Mouse (Mus musculus) testis, adult 2 months (tissue): Measurements from ENCODE around the gene Mrpl2. TPM values are rescaled to one million over a fixed set of nuclear protein-coding genes. Genes with fewer than 3 reads are reported as not detected.

Experiments used
- H3K27ac ChIP-seq: fragments of 200-500 bp; 2 replicates; pipeline ENCODE4 v1.5.1; 2012; ENCODE audit warnings: low read depth, low read length; ENCODE audit not compliant: control insufficient read depth, insufficient read depth
- H3K27me3 ChIP-seq: fragments of 200-500 bp; 2 replicates; pipeline ENCODE4 v1.6.1; 2012; ENCODE audit warnings: mild to moderate bottlenecking, low read length, moderate library complexity; ENCODE audit not compliant: control insufficient read depth, insufficient read depth
- H3K36me3 ChIP-seq: fragments of 200-500 bp; 2 replicates; pipeline ENCODE4 v1.6.1; 2012; ENCODE audit warnings: mild to moderate bottlenecking, low read length; ENCODE audit not compliant: control insufficient read depth, insufficient read depth
- H3K4me1 ChIP-seq: fragments of 200-500 bp; 2 replicates; pipeline ENCODE4 v1.6.1; 2012; ENCODE audit warnings: low read length; ENCODE audit not compliant: control insufficient read depth, insufficient read depth
- H3K4me3 ChIP-seq: fragments of 200-500 bp; 2 replicates; pipeline ENCODE4 v1.5.1; 2012; ENCODE audit warnings: low read depth, mild to moderate bottlenecking, low read length, moderate library complexity, mixed read lengths; ENCODE audit not compliant: control insufficient read depth
- CTCF ChIP-seq: fragments of 200-500 bp; IDR thresholded peaks from 2 replicates; pipeline ENCODE4 v1.5.1; 2012; ENCODE audit warnings: low read depth, mild to moderate bottlenecking, inconsistent platforms, low read length, moderate library complexity; ENCODE audit not compliant: control insufficient read depth, insufficient read depth, insufficient replicate concordance
- POLR2A ChIP-seq: fragments of 200-500 bp; IDR thresholded peaks from 2 replicates; pipeline ENCODE4 v1.6.1; 2012; ENCODE audit warnings: low read depth, mild to moderate bottlenecking, inconsistent platforms, low read length, moderate library complexity; ENCODE audit not compliant: control insufficient read depth
- polyA plus RNA-seq: library from polyadenylated mRNA; depleted of rRNA; stranded (reverse); fragments of >200 nt; gene quantifications from 2 replicates; pipeline ENCODE4 v1.2.3, GENCODE M21; 2012

Gene Mrpl2
- polyA plus RNA-seq, 1 experiment, result 25.5 TPM

DNA sequence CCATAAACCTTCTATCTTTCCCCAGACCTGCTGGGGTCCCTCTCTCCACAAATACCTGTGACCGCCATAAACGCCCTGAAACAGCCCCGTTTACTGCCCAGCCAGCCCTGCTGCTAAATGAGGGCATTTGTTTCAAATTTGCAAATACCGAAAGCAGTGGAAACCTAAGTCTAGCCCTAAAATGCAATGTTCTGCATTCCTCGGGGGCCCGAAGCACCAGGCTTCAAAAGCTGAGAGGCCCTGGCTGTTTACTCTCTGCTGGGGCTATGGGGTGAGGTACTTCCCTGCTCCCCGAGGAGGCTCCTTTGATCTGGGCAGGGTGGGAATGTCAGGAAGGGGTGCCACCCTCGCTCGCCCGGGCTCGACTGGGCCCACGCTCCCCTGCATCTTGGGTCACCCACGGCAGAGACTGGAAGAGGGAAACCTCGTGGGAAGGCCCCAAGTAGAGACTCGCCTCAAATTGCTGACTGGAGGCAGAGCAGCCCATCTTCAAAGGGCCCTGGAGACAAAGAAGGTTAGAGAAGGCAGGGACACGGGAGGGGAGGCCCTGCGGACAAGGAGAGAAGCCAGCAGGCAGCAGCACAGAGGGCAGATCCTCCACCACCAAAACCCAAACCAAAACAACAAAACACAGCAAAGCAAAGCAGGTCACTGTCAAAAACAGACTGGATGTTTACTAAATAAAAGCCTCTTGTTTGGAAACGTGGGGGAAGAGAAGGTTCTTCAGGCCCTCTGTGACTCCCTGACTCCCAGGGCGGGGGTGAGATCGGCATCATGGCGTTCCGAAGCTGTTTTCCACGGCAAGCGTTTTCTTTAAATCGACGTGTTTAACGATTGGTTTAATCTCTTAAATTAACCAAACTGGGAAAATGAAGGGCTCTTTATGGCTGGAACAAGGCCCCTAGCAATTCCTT, 27.0 kb upstream of the Mrpl2 start:
- TF ChIP-seq CTCF (no peak), POLR2A (no peak)
- H3K4me3 ChIP-seq, result no peak overlapping the region
- no peaks in the 10 kb centered on the region for H3K4me1 ChIP-seq
- H3K27me3 ChIP-seq, result no peaks in the 10 kb centered on the region
- H3K27ac ChIP-seq, result no peak overlapping the region
- H3K36me3 ChIP-seq, result no peaks in the 10 kb centered on the region

DNA sequence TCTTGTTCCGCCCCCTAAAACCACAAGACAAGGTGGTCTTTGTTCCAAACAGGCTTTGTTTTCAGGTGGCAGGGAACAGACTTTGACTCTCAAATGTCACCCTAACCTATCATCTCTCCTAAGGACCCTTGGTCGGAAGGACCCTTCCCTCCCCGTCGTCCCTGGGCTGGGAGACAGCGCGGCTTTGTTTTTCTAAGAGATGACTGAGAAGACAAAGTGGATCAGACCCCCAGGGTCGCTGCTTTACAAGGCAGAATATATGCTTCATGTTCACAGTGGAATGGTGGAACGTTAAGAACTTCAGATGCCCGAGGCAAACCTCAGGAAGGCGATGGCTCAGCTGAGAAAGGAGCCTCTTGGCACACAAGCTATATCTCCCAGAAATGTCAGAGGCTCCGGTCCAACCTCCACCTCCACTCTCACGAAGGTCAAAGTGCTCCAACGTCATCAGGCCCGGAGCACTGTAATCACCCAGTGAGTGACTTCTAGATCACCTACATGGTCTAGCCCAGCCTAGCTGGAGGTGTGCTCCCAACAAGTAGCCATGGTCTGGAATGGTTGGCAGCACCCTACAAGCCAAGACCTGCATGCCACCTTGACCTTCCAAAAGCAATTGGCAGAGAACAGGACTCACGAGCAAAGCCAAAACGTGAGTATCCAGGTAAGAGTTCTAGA, 26.2 kb upstream of the Mrpl2 start:
- no peak for TF ChIP-seq CTCF
- H3K36me3 ChIP-seq, result no peaks in the 10 kb centered on the region
- H3K27me3 ChIP-seq, result no peaks in the 10 kb centered on the region
- no peaks in the 10 kb centered on the region for H3K4me1 ChIP-seq
- H3K4me3 ChIP-seq, result no peak overlapping the region
- H3K27ac ChIP-seq, result no peak overlapping the region

DNA sequence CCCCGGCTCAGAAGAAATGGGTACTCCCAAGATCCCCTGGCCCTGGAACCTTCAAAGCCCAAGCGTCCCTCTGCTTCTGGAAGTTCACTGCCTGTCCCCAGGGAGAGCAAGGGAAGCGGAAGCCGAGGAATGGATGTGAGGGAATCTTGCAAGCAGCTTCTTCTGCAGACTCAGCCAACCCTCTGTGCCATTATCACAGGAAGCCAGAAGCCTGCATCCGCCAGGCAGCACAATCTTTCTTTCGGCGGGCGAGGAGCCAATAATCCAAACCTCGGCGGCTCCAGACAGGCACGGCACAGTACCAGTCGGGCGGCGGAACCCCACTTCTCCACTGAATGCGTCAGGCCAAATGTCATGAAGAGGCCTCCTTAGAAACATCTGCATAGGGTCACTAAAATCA, 24.7 kb upstream of the Mrpl2 start:
- Histone ChIP-seq H3K27ac (no peak overlapping the region), H3K27me3 (no peaks in the 10 kb centered on the region), H3K4me3 (no peak overlapping the region), H3K36me3 (no peaks in the 10 kb centered on the region), H3K4me1 (no peaks in the 10 kb centered on the region)
- TF ChIP-seq POLR2A (no peak), CTCF (no peak)

DNA sequence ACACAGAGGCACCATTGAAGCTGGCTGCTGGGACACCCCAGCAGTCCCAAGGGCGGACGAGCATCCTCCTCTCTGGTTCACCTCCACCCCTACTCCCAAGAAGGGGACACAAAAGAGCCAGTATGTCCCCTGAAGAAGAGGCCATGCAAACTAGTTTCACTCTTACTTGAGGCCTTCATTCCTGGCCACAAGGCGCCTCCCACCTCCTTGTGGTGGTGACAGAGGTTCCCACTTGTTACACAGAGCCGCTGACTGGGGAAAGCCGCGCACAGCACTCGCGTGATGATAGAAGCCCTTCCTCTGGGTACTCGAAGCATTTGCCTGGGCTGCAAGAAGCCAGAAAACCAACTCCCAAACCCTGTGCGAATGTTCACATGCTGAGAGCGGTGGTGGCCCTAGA, 23.8 kb upstream of the Mrpl2 start:
- H3K27ac ChIP-seq, result no peak overlapping the region

DNA sequence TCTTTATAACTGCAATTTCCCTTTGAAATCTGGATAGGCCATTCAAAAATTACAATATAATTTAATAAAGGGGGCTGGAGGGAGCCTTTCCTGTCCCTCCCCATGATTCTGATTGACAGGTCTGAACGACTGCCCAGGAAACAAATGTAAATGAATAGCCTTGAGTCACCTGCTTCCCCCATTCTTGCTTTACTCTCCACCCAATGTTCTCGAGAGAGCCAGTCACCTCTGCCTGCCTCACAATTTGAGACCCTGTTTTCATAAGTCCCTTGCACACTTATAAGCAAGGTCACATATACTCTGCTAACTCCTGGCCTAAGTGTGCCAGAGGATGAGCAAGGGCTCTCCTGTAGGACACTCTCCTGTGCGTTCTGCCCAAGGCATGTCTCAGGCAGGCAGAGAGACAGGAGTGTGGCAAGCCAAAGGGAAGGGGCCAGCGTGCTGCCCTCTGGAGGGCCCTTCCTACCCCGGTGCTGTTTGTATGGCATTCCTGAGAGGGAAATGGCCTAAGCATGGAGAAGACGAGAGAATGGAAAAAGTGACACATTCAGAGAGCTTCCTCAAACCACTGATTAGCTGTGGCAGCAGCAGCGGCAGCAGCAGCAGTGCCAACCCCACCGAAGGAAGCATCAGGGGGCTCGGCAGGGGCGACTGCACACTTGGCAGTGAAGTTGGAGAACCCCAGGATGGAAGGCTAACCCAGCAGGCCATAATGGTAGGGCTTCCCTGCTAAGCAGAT, 22.0 kb upstream of the Mrpl2 start:
- Histone ChIP-seq H3K27ac (no peak overlapping the region), H3K4me3 (no peak overlapping the region), H3K4me1 (peaks cover 6% of the 10 kb centered on the region), H3K27me3 (no peaks in the 10 kb centered on the region), H3K36me3 (no peaks in the 10 kb centered on the region)
- TF ChIP-seq POLR2A (no peak), CTCF (no peak)

More for the DNA sequence above, 23.8 kb upstream of the Mrpl2 start:
- no peak for TF ChIP-seq POLR2A
- TF ChIP-seq CTCF, result no peak
- Histone ChIP-seq H3K4me3 (no peak overlapping the region), H3K36me3 (no peaks in the 10 kb centered on the region), H3K4me1 (no peaks in the 10 kb centered on the region), H3K27me3 (no peaks in the 10 kb centered on the region)

DNA sequence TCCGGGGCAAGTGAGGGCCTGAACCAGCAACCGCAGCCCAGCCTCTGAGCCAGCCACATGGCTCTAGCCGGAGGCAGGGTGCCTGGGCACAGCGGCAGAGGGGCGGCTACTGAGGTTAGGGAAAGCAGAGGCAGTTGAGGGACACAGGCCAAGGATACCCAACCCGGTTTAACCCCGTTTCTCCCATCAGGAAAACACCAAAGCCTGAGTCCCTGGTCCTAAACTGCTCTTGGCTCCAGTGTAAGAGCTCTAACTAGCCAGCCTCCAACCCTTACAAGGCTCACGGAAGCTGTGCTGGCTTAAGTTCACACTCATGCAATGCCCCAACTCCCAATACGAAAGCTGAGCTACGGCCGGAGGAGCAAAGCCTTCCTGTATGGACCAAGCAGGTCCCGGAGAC, 21.4 kb upstream of the Mrpl2 start:
- Histone ChIP-seq H3K4me3 (no peak overlapping the region), H3K27ac (no peak overlapping the region), H3K27me3 (no peaks in the 10 kb centered on the region), H3K36me3 (no peaks in the 10 kb centered on the region), H3K4me1 (peaks cover 7% of the 10 kb centered on the region)
- no peak for TF ChIP-seq POLR2A
- no peak for TF ChIP-seq CTCF

DNA sequence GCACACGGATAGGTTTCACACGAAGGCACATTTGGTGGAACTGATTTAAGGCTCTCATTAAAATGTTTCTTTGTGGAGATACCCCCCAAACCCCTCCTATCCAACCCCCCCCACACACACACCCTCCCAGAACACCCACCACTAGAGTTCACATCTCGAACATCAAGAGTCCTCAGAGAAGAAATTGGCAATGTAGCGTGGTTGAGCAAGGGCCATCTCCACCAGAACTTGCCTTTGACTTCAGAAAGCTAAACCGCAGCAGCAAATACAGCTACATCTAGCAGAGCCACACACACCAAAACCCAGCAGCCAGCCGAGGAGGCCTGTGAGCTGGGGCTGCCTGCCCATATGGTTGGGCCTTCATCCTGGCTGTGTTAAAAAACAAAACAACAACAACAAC, 18.6 kb upstream of the Mrpl2 start:
- H3K27me3 ChIP-seq, result no peaks in the 10 kb centered on the region
- TF ChIP-seq POLR2A, result no peak
- no peak for TF ChIP-seq CTCF
- no peaks in the 10 kb centered on the region for H3K36me3 ChIP-seq
- H3K27ac ChIP-seq, result no peak overlapping the region
- no peak overlapping the region for H3K4me3 ChIP-seq
- H3K4me1 ChIP-seq, result peaks cover 14% of the 10 kb centered on the region
